Mouse (Mus musculus) ES-CJ7 (cell line): ENCODE results near the gene Fam180a.

Source experiments
- DNase-seq: peaks from one replicate; pipeline ENCODE4 v3.0.0; 2011; ENCODE audit warnings: low read depth, low spot score

Gene Fam180a

GRCm38 (mm10) chr6:35265580-35266278, 60.2 kb downstream of the Fam180a start:
- no peak for DNase-seq
